Mouse (Mus musculus) stomach, postnatal 0 days (tissue): ENCODE data around the gene Fancg.

Experiments used
- CTCF ChIP-seq: IDR thresholded peaks from 2 replicates; pipeline ENCODE4 v1.5.1; 2016; ENCODE audit warnings: antibody characterized with exemption, low read depth, mild to moderate bottlenecking, moderate library complexity
- EP300 ChIP-seq: optimal IDR thresholded peaks from 2 replicates; pipeline ENCODE3; 2016; ENCODE audit warnings: antibody characterized with exemption

- TF ChIP-seq EP300 (no peak), CTCF (no peak)
Measured at GRCm38 (mm10) chr4:43018156-43018555, 7.8 kb upstream of the Fancg start.
